Mouse (Mus musculus) NIH3T3 (cell line): ENCODE results near the gene Hdlbp.

Source experiments
- DNase-seq: peaks from one replicate; pipeline ENCODE4 v3.0.0-alpha.2; 2012; ENCODE audit warnings: low read depth

The Hdlbp gene

GRCm38 (mm10) chr1:93445111-93445821, 33.3 kb downstream of the Hdlbp start:
- peak; percentile 89 for DNase-seq

GRCm38 (mm10) chr1:93444405-93445110, 34.1 kb downstream of the Hdlbp start:
- DNase-seq, result peak; percentile 87

GRCm38 (mm10) chr1:93439321-93439720, 39.3 kb downstream of the Hdlbp start:
- no peak for DNase-seq

- no peak for DNase-seq
Observed at GRCm38 (mm10) chr1:93432087-93432486, 46.5 kb downstream of the Hdlbp start.

GRCm38 (mm10) chr1:93403403-93403802, 75.2 kb downstream of the Hdlbp start:
- no peak for DNase-seq

- DNase-seq, result no peak
Observed at GRCm38 (mm10) chr1:93401191-93402052, 77.2 kb downstream of the Hdlbp start.

GRCm38 (mm10) chr1:93388906-93389305, 89.7 kb downstream of the Hdlbp start:
- no peak for DNase-seq

GRCm38 (mm10) chr1:93387198-93387597, 91.4 kb downstream of the Hdlbp start:
- DNase-seq, result no peak

GRCm38 (mm10) chr1:93379117-93379516, 99.5 kb downstream of the Hdlbp start:
- no peak for DNase-seq

GRCm38 (mm10) chr1:93377307-93377706, 101.3 kb downstream of the Hdlbp start:
- DNase-seq, result no peak

- DNase-seq, result no peak
Observed at GRCm38 (mm10) chr1:93373665-93374064, 105.0 kb downstream of the Hdlbp start, which contains the start of gene Ano7. Gene Ano7, plus strand, starts transcription at chr1:93373930.

GRCm38 (mm10) chr1:93365641-93366040, 113.0 kb downstream of the Hdlbp start:
- no peak for DNase-seq

GRCm38 (mm10) chr1:93362661-93363060, 116.0 kb downstream of the Hdlbp start:
- DNase-seq, result no peak
